Mouse (Mus musculus) myocyte (in vitro differentiated cells): ENCODE results near the gene Gatc.

Experiments used
- CEBPB ChIP-seq: IDR thresholded peaks from 2 replicates; pipeline ENCODE4 v1.6.1; 2011; ENCODE audit warnings: mild to moderate bottlenecking, moderate library complexity; ENCODE audit not compliant: poor library complexity, insufficient read depth, severe bottlenecking
- E2F4 ChIP-seq: IDR thresholded peaks from one replicate; pipeline ENCODE4 v1.6.1; 2011; ENCODE audit warnings: mild to moderate bottlenecking, control low read depth, moderate library complexity; ENCODE audit not compliant: insufficient read depth
- MAX ChIP-seq: IDR thresholded peaks from one replicate; pipeline ENCODE4 v1.6.1; 2011; ENCODE audit warnings: low read depth, mild to moderate bottlenecking, control low read depth
- MYOD1 ChIP-seq, 3 experiments: IDR thresholded peaks; one replicate each; pipeline ENCODE4 v1.6.1; 2011; ENCODE audit warnings: control low read depth in 2 of 3, low read depth in 2 of 3, mild to moderate bottlenecking in 2 of 3, moderate library complexity in 1 of 3; ENCODE audit not compliant: insufficient read length in 2 of 3, control insufficient read depth in 1 of 3
- MYOG ChIP-seq, 3 experiments: IDR thresholded peaks; one replicate each; pipeline ENCODE4 v1.6.1; 2011; ENCODE audit warnings: control low read depth in 2 of 3, low read depth in 2 of 3, mild to moderate bottlenecking in 2 of 3; ENCODE audit not compliant: insufficient read length in 2 of 3, control insufficient read depth in 1 of 3, insufficient read depth in 1 of 3
- POLR2A ChIP-seq: IDR thresholded peaks from one replicate; pipeline ENCODE4 v1.6.1; 2011; ENCODE audit warnings: low read depth, mild to moderate bottlenecking, control low read depth, moderate library complexity; ENCODE audit not compliant: insufficient read length
- POLR2AphosphoS2 ChIP-seq: IDR thresholded peaks from one replicate; pipeline ENCODE4 v1.6.1; 2011; ENCODE audit warnings: low read depth, control low read depth; ENCODE audit not compliant: insufficient read length
- SRF ChIP-seq: IDR thresholded peaks from one replicate; pipeline ENCODE4 v1.6.1; 2011; ENCODE audit warnings: low read depth; ENCODE audit not compliant: control insufficient read depth, insufficient read length
- TCF12 ChIP-seq: IDR thresholded peaks from one replicate; pipeline ENCODE4 v1.6.1; 2011; ENCODE audit warnings: mild to moderate bottlenecking, control low read depth; ENCODE audit not compliant: poor library complexity, insufficient read depth, severe bottlenecking
- TCF3 ChIP-seq: IDR thresholded peaks from one replicate; pipeline ENCODE4 v1.6.1; 2011; ENCODE audit warnings: low read depth, control low read depth; ENCODE audit not compliant: insufficient read length
- USF1 ChIP-seq: IDR thresholded peaks from one replicate; pipeline ENCODE4 v1.6.1; 2011; ENCODE audit warnings: low read depth, mild to moderate bottlenecking, control low read depth, moderate library complexity

DNA sequence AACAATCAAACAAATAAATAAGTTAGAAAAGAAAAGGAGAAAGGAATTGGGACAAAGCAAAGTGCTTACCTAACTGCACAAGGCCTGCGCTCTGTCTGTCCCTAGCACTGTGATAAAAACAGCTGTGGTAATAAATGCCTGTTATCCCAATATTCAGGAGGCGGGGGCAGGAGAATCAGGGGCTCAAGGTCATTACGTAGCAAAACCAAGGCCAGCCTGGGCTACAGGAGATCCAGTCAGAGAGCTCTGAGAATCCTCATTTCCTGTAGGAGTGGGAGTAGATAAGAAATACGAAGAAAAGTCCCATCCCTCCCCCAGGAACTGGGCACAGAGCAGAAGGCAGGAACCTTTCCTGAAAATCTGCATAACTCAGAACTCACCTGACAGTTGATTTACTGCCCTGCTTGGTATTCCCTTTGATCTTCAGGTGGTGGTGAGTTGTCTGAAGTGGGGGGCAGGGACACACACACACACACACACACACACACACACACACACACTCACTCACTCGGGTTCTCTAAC lies 18.9 kb upstream of the Gatc start:
- TF ChIP-seq E2F4 = no peak
- no peak for TF ChIP-seq MYOD1 (IDR thresholded peaks at IDR 0.05; ENCODE audit: control insufficient read depth in 1 of 3, insufficient read length in 2 of 3, low read depth in 2 of 3)
- no peak for TF ChIP-seq MAX
- TF ChIP-seq SRF = no peak
- no peak for TF ChIP-seq TCF3
- no peak for TF ChIP-seq POLR2A
- no peak for TF ChIP-seq CEBPB
- no peak for TF ChIP-seq USF1
- no peak for TF ChIP-seq TCF12
- TF ChIP-seq POLR2AphosphoS2 = no peak
- no peak for TF ChIP-seq MYOG (IDR thresholded peaks at IDR 0.05; ENCODE audit: control insufficient read depth in 1 of 3, insufficient read depth in 1 of 3, insufficient read length in 2 of 3, low read depth in 2 of 3)
